Mouse (Mus musculus) CH12.LX (cell line): Measurements from ENCODE around the gene Ly6g6e.

Experiments
- MEF2A ChIP-seq: IDR thresholded peaks from 2 replicates; pipeline ENCODE4 v1.6.1; 2014; ENCODE audit warnings: low read depth, mild to moderate bottlenecking, inconsistent platforms, low read length, improper control_type of control experiment, borderline replicate concordance
- MYC ChIP-seq: IDR thresholded peaks from 2 replicates; pipeline ENCODE4 v1.6.1; 2011; ENCODE audit warnings: low read depth, mild to moderate bottlenecking, improper control_type of control experiment, low read length
- POLR2A ChIP-seq: IDR thresholded peaks from 2 replicates; pipeline ENCODE4 v1.6.1; 2011; ENCODE audit warnings: low read depth, mild to moderate bottlenecking, improper control_type of control experiment, low read length
- TCF12 ChIP-seq: IDR thresholded peaks from 2 replicates; pipeline ENCODE4 v1.6.1; 2014; ENCODE audit warnings: low read depth, mild to moderate bottlenecking, inconsistent platforms, low read length, improper control_type of control experiment
- ZC3H11A ChIP-seq: IDR thresholded peaks from 2 replicates; pipeline ENCODE4 v1.6.1; 2012; ENCODE audit warnings: low read depth, mild to moderate bottlenecking, inconsistent platforms, low read length, improper control_type of control experiment

GRCm38 (mm10) chr17:35085208-35085865, 8.6 kb downstream of the Ly6g6e start, which contains the start of gene Ly6g6f:
- TF ChIP-seq MYC (no peak), TCF12 (no peak), MEF2A (no peak), ZC3H11A (no peak), POLR2A (no peak)
